Mouse (Mus musculus) MEL (cell line): Measurements from ENCODE around the gene Olfr923.

Experiments used
- CTCF ChIP-seq, 3 experiments: IDR thresholded peaks in 2 of 3; conservative IDR thresholded peaks in 1 of 3; 2 replicates each; pipeline ENCODE4 v1.5.1; 2011 to 2012; ENCODE audit warnings: low read length in 3 of 3, low read depth in 2 of 3, mild to moderate bottlenecking in 2 of 3, improper control_type of control experiment in 1 of 3, inconsistent platforms in 1 of 3, mixed read lengths in 1 of 3, moderate library complexity in 1 of 3; ENCODE audit not compliant: control insufficient read depth in 1 of 3, insufficient read depth in 1 of 3, poor library complexity in 1 of 3, severe bottlenecking in 1 of 3
- EP300 ChIP-seq, 2 experiments: IDR thresholded peaks; 2 replicates each; pipeline ENCODE4 v1.6.1; 2011; ENCODE audit warnings: improper control_type of control experiment in 2 of 2, low read length in 2 of 2, low read depth in 1 of 2, mild to moderate bottlenecking in 1 of 2
- GATA1 ChIP-seq: IDR thresholded peaks from 2 replicates; pipeline ENCODE4 v1.6.1; 2011; ENCODE audit warnings: low read depth, low read length, improper control_type of control experiment
- MAX ChIP-seq: IDR thresholded peaks from 2 replicates; pipeline ENCODE4 v1.6.1; 2011; ENCODE audit warnings: low read length, improper control_type of control experiment
- MYC ChIP-seq: IDR thresholded peaks from 2 replicates; pipeline ENCODE4 v1.6.1; 2011; ENCODE audit warnings: low read depth, mild to moderate bottlenecking, low read length, improper control_type of control experiment, moderate library complexity
- POLR2A ChIP-seq, 2 experiments: IDR thresholded peaks; 2 replicates each; pipeline ENCODE4 v1.6.1; 2011 to 2012; ENCODE audit warnings: low read length in 2 of 2, mild to moderate bottlenecking in 2 of 2, control low read depth in 1 of 2, improper control_type of control experiment in 1 of 2, low read depth in 1 of 2, moderate library complexity in 1 of 2; ENCODE audit not compliant: control insufficient read depth in 1 of 2, insufficient read depth in 1 of 2, poor library complexity in 1 of 2
- POLR2AphosphoS5 ChIP-seq: IDR thresholded peaks from 2 replicates; pipeline ENCODE4 v1.6.1; 2012; ENCODE audit warnings: low read depth, borderline replicate concordance, mild to moderate bottlenecking, inconsistent platforms, low read length, moderate library complexity, mixed read lengths
- SMC3 ChIP-seq: IDR thresholded peaks from 2 replicates; pipeline ENCODE4 v1.6.1; 2011; ENCODE audit warnings: low read depth, low read length, improper control_type of control experiment
- TAL1 ChIP-seq: IDR thresholded peaks from 2 replicates; pipeline ENCODE4 v1.6.1; 2012; ENCODE audit warnings: mild to moderate bottlenecking, inconsistent platforms, low read length, moderate library complexity, mixed read lengths
- TCF12 ChIP-seq: IDR thresholded peaks from 2 replicates; pipeline ENCODE4 v1.6.1; 2014; ENCODE audit warnings: low read depth, mild to moderate bottlenecking, inconsistent platforms, low read length, improper control_type of control experiment, moderate library complexity
- ZC3H11A ChIP-seq: IDR thresholded peaks from 2 replicates; pipeline ENCODE4 v1.6.1; 2012; ENCODE audit warnings: low read depth, mild to moderate bottlenecking, inconsistent platforms, low read length, improper control_type of control experiment
- ZMIZ1 ChIP-seq: IDR thresholded peaks from 2 replicates; pipeline ENCODE4 v1.6.1; 2012; ENCODE audit warnings: low read depth, mild to moderate bottlenecking, inconsistent platforms, low read length, improper control_type of control experiment, moderate library complexity

DNA sequence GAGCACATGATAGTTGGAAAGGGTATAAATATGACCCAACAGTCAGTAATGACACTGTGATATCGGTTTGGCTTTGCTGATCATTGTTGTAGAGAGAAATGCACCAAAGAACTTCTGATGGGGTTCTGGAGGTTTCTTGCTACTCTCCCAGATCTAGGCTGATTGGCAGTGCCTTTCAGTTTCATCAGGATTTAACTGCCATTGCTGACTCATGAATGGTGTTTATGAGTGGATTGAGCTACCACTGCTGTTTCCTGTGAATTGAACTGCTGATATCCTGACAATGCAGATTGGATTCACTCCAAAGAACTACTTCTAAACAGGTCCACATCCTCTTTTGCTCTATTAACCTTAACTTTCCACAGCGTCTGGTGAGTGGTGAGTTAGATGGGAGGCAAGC, 33.7 kb upstream of the Olfr923 start:
- no peak for TF ChIP-seq MAX
- TF ChIP-seq CTCF (IDR thresholded peaks at IDR 0.05 in 2 of 3, conservative IDR thresholded peaks at IDR 0.05 in 1 of 3; ENCODE audit: control insufficient read depth in 1 of 3, insufficient read depth in 1 of 3, low read depth in 2 of 3, low read length in 3 of 3, poor library complexity in 1 of 3, severe bottlenecking in 1 of 3): no peak
- no peak for TF ChIP-seq GATA1
- TF ChIP-seq POLR2AphosphoS5: no peak
- TF ChIP-seq MYC: no peak
- TF ChIP-seq SMC3: no peak
- no peak for TF ChIP-seq ZMIZ1
- no peak for TF ChIP-seq ZC3H11A
- TF ChIP-seq EP300 (IDR thresholded peaks at IDR 0.05; ENCODE audit: low read depth in 1 of 2, low read length in 2 of 2): no peak
- TF ChIP-seq POLR2A (IDR thresholded peaks at IDR 0.05; ENCODE audit: control insufficient read depth in 1 of 2, insufficient read depth in 1 of 2, low read depth in 1 of 2, low read length in 2 of 2, poor library complexity in 1 of 2): no peak
- TF ChIP-seq TAL1: no peak
- no peak for TF ChIP-seq TCF12
